Mouse (Mus musculus): ENCODE data around the gene Nek5. TPM values are rescaled to one million over a fixed set of nuclear protein-coding genes. Genes with fewer than 3 reads are reported as not detected.
"Not testable (repeated sequence)": the region's sequence is repeated elsewhere in the genome, so short reads cannot be mapped to it uniquely, and the experiment has no call there.

Nek5 gene
- polyA plus RNA-seq, 1 experiment from 2014 or later: not detected

- H3K36me3 ChIP-seq (ENCODE audit: inconsistent target): no peaks in the 10 kb centered on the region
- 96% methylated on average over 4 of the region's 4 CpGs for WGBS (ENCODE audit: missing documents)
These were observed 17.1 kb upstream of the Nek5 start for GRCm38 (mm10) chr8:22141836-22142385.

GRCm38 (mm10) chr8:22136462-22136861, 11.6 kb upstream of the Nek5 start:
- WGBS (ENCODE audit: missing documents): 97% methylated on average over 9 of the region's 9 CpGs
- H3K36me3 ChIP-seq (ENCODE audit: inconsistent target); H3K27ac ChIP-seq; H3K79me2 ChIP-seq (ENCODE audit: inconsistent target); H3K4me3 ChIP-seq (ENCODE audit: inconsistent target): not testable (repeated sequence)

More at GRCm38 (mm10) chr8:22141836-22142385, 17.1 kb upstream of the Nek5 start:
- Histone ChIP-seq H3K79me2 (ENCODE audit: inconsistent target) (no peaks in the 10 kb centered on the region), H3K4me3 (ENCODE audit: inconsistent target) (no peak overlapping the region), H3K27ac (no peak overlapping the region)

- no peak overlapping the region for H3K4me3 ChIP-seq (ENCODE audit: inconsistent target)
- H3K36me3 ChIP-seq (ENCODE audit: inconsistent target): no peaks in the 10 kb centered on the region
- no peaks in the 10 kb centered on the region for H3K79me2 ChIP-seq (ENCODE audit: inconsistent target)
- 86% methylated on average over 5 of the region's 5 CpGs for WGBS (ENCODE audit: missing documents)
- no peak overlapping the region for H3K27ac ChIP-seq
These were observed 9.9 kb upstream of the Nek5 start for GRCm38 (mm10) chr8:22134750-22135135.

- H3K4me3 ChIP-seq (ENCODE audit: inconsistent target): no peak overlapping the region
- no peak overlapping the region for H3K27ac ChIP-seq
- 95% methylated on average over 7 of the region's 7 CpGs for WGBS (ENCODE audit: missing documents)
- no peaks in the 10 kb centered on the region for H3K79me2 ChIP-seq (ENCODE audit: inconsistent target)
- no peaks in the 10 kb centered on the region for H3K36me3 ChIP-seq (ENCODE audit: inconsistent target)
These were observed 9.4 kb upstream of the Nek5 start for GRCm38 (mm10) chr8:22134078-22134749.

GRCm38 (mm10) chr8:22132062-22132461, 7.2 kb upstream of the Nek5 start:
- 93% methylated on average over 11 of the region's 12 CpGs for whole genome bisulfite sequencing (ENCODE audit: missing documents)
- no peaks in the 10 kb centered on the region for H3K36me3 ChIP-seq (ENCODE audit: inconsistent target)

GRCm38 (mm10) chr8:22107020-22107419, 17.8 kb downstream of the Nek5 start:
- H3K36me3 ChIP-seq (ENCODE audit: inconsistent target): no peaks in the 10 kb centered on the region
- no peak overlapping the region for H3K27ac ChIP-seq
- no peak overlapping the region for H3K4me3 ChIP-seq (ENCODE audit: inconsistent target)
- 91% methylated on average over 4 of the region's 4 CpGs for WGBS (ENCODE audit: missing documents)
- H3K79me2 ChIP-seq (ENCODE audit: inconsistent target): no peaks in the 10 kb centered on the region

More at GRCm38 (mm10) chr8:22132062-22132461, 7.2 kb upstream of the Nek5 start:
- no peaks in the 10 kb centered on the region for H3K79me2 ChIP-seq (ENCODE audit: inconsistent target)
- H3K4me3 ChIP-seq (ENCODE audit: inconsistent target): no peak overlapping the region
- no peak overlapping the region for H3K27ac ChIP-seq

- H3K79me2 ChIP-seq (ENCODE audit: inconsistent target): no peaks in the 10 kb centered on the region
- H3K4me3 ChIP-seq (ENCODE audit: inconsistent target): no peak overlapping the region
- no peaks in the 10 kb centered on the region for H3K36me3 ChIP-seq (ENCODE audit: inconsistent target)
- no peak overlapping the region for H3K27ac ChIP-seq
- 68% methylated on average over 8 of the region's 8 CpGs for WGBS (ENCODE audit: missing documents)
These were observed 33.3 kb downstream of the Nek5 start for GRCm38 (mm10) chr8:22091568-22091967.

GRCm38 (mm10) chr8:22089226-22089625, 35.6 kb downstream of the Nek5 start:
- Histone ChIP-seq H3K79me2 (ENCODE audit: inconsistent target) (no peaks in the 10 kb centered on the region), H3K27ac (no peak overlapping the region), H3K36me3 (ENCODE audit: inconsistent target) (no peaks in the 10 kb centered on the region), H3K4me3 (ENCODE audit: inconsistent target) (no peak overlapping the region)
- 95% methylated on average over 4 of the region's 4 CpGs for WGBS (ENCODE audit: missing documents)

GRCm38 (mm10) chr8:22079313-22080007, 45.4 kb downstream of the Nek5 start:
- H3K27ac ChIP-seq: no peak overlapping the region
- no peaks in the 10 kb centered on the region for H3K79me2 ChIP-seq (ENCODE audit: inconsistent target)
- H3K36me3 ChIP-seq (ENCODE audit: inconsistent target): no peaks in the 10 kb centered on the region
- WGBS (ENCODE audit: missing documents): 33% methylated on average over 9 of the region's 9 CpGs
- no peak overlapping the region for H3K4me3 ChIP-seq (ENCODE audit: inconsistent target)

GRCm38 (mm10) chr8:22061126-22061525, 63.7 kb downstream of the Nek5 start:
- H3K27ac ChIP-seq: no peak overlapping the region
- H3K36me3 ChIP-seq (ENCODE audit: inconsistent target): peaks cover 31% of the 10 kb centered on the region
- peaks cover 18% of the 10 kb centered on the region; the same call in 1 of the 2 replicates for H3K79me2 ChIP-seq (ENCODE audit: inconsistent target)
- peak overlapping the region; percentile 84 for H3K4me3 ChIP-seq (ENCODE audit: inconsistent target)
- WGBS (ENCODE audit: missing documents): 12% methylated on average over 3 of the region's 3 CpGs

GRCm38 (mm10) chr8:22060446-22060889, 64.4 kb downstream of the Nek5 start, which contains the start of gene Alg11:
TSS of gene Alg11 (plus strand) at chr8:22060721.
- Histone ChIP-seq H3K36me3 (ENCODE audit: inconsistent target) (peaks cover 24% of the 10 kb centered on the region), H3K27ac (0 out of 2 replicates have a peak within 1 kb of the TSS, but pooled peaks have one; percentile 22), H3K4me3 (ENCODE audit: inconsistent target) (peak within 1 kb of the TSS; percentile 84), H3K79me2 (ENCODE audit: inconsistent target) (peaks cover 18% of the 10 kb centered on the region; the same call in 1 of the 2 replicates)
- under 1% methylated on average over 32 of the region's 36 CpGs for WGBS (ENCODE audit: missing documents)

GRCm38 (mm10) chr8:22059821-22060445, 64.9 kb downstream of the Nek5 start, which contains the start of gene Atp7b:
TSS of gene Atp7b (minus strand) at chr8:22060305.
- under 1% methylated on average over 45 of the region's 46 CpGs for WGBS (ENCODE audit: missing documents)

GRCm38 (mm10) chr8:22059153-22059738, 65.6 kb downstream of the Nek5 start:
- Histone ChIP-seq H3K79me2 (ENCODE audit: inconsistent target) (peaks cover 18% of the 10 kb centered on the region; the same call in 1 of the 2 replicates), H3K4me3 (ENCODE audit: inconsistent target) (peak overlapping the region; percentile 26; the same call in 1 of the 2 replicates), H3K27ac (no peak overlapping the region), H3K36me3 (ENCODE audit: inconsistent target) (peaks cover 12% of the 10 kb centered on the region)
- 44% methylated on average over 11 of the region's 11 CpGs for WGBS (ENCODE audit: missing documents)

More at GRCm38 (mm10) chr8:22059821-22060445, 64.9 kb downstream of the Nek5 start, which contains the start of gene Atp7b:
- H3K27ac ChIP-seq: 0 out of 2 replicates have a peak within 1 kb of the TSS, but pooled peaks have one; percentile 22
- H3K36me3 ChIP-seq (ENCODE audit: inconsistent target): peaks cover 19% of the 10 kb centered on the region
- peak within 1 kb of the TSS; percentile 84 for H3K4me3 ChIP-seq (ENCODE audit: inconsistent target)
- peaks cover 18% of the 10 kb centered on the region; the same call in 1 of the 2 replicates for H3K79me2 ChIP-seq (ENCODE audit: inconsistent target)

- 84% methylated on average over 9 of the region's 9 CpGs for WGBS (ENCODE audit: missing documents)
- H3K36me3 ChIP-seq (ENCODE audit: inconsistent target): peaks cover 4% of the 10 kb centered on the region; the same call in 1 of the 2 replicates
- no peak overlapping the region for H3K27ac ChIP-seq
- H3K79me2 ChIP-seq (ENCODE audit: inconsistent target): peaks cover 18% of the 10 kb centered on the region; the same call in 1 of the 2 replicates
- no peak overlapping the region for H3K4me3 ChIP-seq (ENCODE audit: inconsistent target)
These were observed 66.5 kb downstream of the Nek5 start for GRCm38 (mm10) chr8:22058368-22058767.

Measured in macrophage (primary cell).